Mouse (Mus musculus) ovary, adult 18-20 months (tissue): ENCODE measurements around the gene Plekhg1.

Source experiments
- DNase-seq: peaks from one replicate; pipeline ENCODE4 v3.0.0; 2022; ENCODE audit warnings: low spot score, mixed read lengths

Gene Plekhg1

DNA sequence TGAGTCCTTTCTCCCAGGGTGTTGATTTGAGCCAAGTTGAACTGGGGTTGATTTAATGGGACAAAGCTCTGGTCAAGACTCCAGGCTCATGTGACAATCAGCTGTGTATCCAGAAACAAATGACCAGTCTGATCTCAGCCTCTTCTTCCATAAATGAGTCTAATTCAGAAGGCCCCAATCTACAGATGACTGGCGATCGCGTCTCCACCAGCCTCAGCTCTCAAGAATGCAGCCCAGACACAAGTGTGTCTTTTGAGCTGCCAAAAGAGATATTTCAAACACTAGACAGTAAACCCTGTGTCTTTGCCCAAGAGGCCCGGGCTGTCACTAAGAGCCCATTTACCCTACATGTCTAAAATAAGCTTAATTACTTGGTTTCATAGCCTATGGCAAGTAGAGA is 148.3 kb downstream of the Plekhg1 start:
- no peak for DNase-seq

DNA sequence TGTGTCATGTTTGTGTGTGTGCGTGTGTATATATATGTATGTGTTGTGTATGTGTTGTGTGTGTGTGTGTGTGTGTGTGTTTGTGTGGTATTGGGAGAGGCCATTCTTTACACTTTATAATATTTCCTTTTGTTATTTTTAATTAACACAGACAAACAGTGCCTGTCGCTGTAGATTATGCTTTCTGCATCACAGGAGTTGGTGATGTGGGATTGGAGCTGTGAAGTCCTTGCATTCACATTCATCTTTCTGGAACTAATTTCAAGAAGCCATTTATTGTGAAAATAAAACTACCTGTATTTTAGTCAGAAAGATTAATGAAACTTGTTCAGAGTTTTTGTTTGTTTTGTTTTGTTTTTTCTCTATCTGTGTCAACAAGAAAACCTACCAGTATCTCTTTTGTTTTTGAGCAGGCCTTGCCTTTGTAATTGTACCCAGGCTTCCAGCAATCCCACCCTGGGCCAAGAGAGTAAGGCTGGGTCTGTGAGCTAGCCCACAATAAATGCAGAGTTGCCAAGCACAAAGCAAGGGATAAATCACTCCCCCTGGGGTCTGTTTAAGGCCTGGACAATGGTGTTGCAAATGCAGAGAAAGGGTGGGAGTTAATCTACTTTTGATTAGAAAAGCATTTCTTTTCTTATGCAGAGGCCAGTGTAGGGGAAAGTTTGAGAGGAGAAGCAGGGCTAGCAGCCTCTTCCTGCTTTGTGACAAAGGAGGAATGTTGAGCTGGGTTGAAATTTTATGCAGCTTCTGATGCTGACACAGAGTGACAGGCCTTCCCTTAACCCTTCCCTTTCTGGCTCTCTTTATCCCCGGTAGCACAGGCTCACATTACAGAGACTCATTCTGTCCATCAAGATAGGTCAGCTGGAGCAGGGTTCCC is 151.5 kb downstream of the Plekhg1 start:
- DNase-seq: no peak

DNA sequence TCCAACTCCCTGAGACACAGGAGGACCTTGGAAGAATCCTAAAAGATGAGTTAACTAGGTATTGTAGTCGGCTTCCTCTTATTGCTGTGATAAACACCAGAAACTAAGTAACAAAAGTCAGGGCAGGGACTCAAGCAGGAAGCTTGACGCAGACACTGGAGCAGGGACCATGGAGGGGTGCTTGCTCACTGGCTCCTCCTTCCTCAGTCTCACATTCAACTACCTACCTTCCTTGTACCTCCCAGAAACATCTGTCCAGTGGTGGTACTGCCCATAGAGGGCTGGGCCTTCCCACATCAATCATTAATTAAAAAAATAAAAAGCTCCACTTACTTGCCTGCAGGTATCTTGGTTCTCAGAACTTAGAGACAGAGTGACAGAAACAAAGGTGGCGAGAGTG is 152.2 kb downstream of the Plekhg1 start:
- DNase-seq: no peak

DNA sequence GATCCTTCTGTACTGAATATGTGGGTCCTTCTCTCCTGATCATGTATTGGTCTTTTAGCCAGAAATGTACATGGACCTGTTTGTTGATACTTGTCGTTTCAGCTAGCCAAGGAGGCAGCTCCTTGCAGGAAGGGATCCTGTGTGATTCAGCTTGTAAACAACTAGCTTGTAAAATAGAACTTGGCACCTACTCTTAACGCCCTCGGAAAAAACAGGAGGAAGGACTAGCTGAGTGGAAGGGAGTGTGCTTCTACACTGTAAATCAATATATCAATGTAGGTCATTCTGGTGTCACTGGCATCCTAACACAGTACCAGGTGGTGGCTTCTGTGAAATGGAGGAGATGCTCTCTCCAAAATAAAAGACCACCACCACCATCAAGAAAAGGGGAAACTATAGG is 157.9 kb downstream of the Plekhg1 start:
- no peak for DNase-seq

DNA sequence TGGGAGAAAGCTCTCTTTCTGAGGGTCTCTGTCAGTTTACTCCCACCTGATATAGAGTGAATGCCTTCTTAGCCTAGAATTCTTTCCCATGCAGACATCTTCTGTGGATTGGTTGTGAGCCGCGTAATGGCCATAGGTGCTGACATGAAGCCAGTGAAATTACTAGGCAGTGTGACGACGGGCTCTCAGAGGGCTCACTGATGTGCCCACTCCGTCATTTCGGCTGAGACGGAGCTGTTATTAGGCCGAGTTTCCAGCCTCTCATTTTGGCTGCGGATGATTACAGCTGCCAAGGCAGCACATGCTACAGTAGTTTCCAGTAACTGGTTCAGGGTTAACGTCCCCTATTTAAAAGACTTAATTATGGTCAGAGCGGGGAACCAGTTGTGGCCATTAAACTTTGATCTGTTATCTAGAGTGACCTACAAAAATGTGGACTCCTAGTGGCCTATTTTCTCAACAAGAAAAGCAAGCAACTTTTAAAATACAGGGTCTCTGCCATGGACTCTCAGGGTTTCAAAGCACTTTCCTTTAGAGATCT is 160.3 kb downstream of the Plekhg1 start:
- DNase-seq: no peak

DNA sequence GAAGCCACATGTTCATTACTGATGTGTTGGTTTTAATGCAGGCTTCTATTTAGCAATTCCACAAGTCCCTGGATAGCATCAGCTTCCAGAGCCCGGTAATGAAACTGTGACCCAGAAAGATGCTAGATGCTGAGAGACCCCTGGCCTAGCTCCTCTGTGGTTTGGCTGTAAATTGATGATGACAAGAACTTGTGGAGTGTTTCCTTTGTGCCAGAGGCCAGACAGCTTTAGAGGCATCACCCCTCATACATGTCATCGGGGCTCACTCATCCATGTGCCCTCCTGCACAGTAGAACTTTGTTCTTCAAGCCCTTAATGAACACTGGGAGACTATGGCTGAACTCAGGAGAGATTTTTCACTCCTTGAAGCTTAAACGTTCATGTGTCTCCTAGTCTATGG is 165.6 kb downstream of the Plekhg1 start:
- no peak for DNase-seq

DNA sequence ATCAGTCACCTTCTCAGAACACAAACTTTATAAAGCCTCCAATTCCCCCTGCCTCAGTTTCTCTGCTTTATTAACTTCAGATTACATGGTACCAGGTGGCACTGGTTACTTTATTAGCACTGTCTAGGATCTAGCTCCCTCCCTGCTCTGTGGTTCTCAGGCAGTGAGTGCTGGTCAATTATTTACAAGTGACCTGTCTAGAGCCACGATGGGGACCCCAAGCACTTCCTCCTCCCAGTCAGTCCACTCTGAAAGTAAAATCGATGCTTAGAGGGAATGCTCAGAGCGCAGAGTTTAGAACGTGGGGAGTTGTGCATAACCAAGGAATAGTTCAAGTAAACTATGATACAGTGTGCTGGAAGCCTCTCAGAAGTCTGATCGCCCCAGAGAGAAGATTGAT is 173.9 kb downstream of the Plekhg1 start:
- DNase-seq: no peak

DNA sequence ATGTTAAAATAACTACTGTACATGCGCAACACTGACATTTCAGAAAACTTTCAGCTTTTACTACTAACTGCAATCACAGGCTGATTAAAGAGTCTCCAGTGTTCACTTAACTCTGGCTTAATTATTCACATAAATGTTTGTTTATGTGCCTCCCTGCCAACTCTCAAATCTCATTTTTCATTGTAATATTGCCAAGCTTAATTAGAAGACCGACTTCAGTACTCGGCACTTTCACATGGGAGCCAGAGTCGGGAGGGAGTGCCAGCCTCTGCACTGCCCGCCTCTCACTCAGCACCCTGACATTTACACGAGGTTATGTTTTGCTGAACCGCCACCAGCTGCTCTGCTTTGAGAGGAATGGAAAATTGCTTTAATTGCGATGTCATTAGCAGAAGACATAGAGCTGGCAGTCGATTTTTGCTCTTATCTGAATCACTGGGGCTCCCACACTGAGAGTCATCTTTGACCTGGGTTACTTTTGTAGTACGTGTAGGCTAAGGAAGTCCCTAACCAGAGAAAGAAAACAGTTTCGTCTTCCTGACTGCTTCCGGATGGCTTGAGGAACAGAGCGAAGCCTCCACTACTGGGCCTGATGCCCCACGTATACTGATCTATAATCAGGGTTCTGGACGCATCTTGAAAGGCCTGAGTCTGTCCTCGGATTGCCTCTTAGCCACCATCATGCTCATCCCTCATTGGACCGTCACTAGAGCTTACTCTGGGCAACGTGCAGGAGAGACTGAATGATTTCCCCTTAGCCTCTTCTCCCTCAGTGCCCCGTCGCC is 180.4 kb downstream of the Plekhg1 start:
- no peak for DNase-seq

DNA sequence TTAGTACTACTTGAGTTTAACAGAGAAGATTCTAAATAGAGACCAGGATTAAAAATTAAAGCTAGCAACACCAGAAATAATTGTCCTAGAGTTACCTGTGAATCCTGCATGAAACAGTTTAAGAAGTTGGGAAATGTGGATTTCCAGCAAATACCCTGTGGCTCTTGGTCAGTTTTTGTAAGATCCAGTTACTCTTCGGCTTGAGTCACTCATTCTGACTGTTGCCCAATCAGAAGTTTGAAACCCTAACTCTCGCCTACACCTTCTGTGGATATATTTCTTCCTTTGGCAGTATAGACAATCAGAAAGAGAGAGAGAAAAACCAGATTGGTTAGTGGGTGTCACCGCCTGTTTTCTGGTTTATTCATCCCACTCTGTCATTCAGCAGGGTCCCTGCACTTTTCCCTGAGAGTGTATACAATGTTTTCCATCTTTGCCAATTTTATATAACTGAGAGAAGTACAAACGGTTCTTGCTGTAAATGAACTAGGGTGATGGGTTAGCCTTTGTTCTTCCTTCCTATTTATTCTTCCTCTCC is 187.9 kb downstream of the Plekhg1 start:
- no peak for DNase-seq

DNA sequence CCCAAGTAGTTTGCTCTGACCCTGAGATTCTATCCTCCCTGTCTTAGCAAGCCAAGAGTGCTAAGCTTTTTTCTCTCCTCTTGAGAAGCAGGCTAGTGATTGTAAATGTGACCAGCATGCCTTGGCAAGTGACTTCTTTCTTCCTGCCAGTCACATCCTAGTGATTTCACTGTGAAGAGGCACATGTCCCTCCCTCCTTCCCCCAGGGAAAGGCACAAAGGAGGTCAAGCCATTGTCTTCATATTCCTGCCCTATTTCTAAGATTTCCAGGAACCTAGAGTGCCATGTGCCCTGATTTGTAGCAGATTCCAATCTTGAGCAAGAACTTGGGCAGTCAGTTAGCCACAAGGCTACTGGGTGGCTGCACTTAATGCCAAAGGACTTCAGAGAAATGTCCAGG is 191.7 kb downstream of the Plekhg1 start:
- no peak for DNase-seq

DNA sequence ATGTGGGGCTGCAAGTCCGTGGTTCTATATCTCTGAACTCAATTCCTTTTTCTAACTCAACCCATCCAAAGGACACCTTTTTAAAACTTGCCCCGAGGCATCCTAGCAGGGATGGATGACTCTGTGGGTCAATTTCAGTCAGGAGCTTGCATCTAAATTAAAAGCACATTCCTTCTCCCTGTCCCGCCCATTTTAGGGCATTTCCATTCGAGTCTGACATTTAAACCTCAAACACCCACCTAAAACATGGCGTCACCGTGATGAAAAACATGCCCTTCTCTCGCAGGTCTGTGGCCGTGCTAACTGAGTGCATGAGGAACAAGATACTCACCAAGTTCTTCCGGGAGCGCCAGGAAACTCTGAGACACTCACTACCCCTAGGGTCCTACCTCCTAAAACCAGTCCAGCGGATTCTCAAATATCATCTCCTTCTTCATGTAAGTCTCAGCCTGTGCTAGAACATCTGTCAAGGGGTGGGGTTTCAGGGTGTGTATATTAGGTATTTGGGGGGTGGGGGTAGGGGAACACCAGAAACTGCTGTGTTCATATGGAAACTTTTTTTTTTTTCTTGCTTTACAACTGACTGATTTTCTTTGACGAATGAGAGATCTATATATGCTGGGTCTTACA is 193.3 kb downstream of the Plekhg1 start:
- no peak for DNase-seq

DNA sequence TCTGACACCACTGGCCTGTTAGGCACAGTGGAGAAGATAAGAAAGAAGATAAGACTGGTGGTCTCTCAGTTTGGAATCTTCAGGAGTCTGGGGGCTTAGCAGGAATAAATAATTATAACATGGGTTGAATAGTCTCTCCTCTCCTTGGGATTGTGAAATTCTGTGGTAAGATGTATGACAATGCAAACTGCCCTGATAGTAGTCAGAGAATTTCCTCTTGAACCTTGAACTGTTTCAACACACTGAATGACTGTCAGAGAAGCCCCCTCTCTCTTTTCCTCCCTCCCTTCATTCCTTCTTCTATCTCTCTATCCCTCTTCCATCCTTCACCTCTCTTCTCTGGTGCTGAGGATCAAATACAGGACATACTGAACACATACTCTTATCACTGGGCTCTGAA is 196.7 kb downstream of the Plekhg1 start:
- no peak for DNase-seq

DNA sequence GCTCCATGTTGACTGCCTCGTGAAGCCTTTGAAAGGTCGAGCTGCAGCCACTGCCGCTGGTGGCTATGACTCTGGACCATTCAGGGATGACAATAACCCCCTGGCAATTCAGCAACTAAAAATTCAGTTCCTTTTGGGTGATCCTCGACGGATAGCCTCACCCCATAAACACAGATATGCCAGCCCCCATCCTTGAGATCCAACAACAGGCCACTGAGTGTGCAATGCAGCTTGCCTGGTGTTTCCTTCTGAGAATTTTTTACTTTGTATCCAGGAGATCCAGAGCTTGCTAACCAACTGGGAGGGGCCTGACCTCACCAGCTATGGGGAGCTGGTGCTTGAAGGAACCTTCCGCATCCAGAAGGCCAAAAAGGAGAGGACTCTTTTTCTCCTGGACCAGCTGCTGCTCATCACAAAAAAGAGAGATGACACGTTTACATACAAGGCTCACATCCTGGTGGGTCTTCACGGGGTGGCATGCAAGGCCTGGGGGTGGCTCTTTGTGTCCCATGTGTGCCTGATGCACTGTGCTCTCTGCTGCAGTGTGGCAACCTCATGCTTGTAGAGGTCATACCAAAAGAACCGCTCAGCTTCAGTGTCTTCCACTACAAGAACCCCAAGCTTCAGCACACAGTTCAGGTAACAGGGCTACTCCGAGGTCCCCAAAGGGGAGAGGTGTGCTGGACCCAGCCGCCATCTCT is 199.9 kb downstream of the Plekhg1 start:
- no peak for DNase-seq

DNA sequence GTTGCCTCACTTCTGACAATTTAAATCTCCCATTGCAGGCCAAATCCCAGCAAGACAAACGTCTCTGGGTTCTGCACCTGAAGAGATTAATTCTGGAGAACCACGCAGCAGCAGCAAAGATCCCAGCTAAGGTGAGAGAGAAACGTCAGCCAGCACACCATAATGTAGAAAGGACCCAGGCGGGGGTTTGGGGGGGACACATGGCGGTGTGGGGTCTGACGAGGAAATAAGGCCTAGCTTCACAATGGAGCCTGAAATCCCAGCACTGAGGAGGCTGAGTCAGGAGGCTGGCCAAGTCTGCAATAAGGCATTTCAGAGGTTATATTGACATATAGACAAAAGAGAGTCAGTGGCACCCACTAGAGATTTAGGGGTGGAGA is 200.4 kb downstream of the Plekhg1 start:
- no peak for DNase-seq

DNA sequence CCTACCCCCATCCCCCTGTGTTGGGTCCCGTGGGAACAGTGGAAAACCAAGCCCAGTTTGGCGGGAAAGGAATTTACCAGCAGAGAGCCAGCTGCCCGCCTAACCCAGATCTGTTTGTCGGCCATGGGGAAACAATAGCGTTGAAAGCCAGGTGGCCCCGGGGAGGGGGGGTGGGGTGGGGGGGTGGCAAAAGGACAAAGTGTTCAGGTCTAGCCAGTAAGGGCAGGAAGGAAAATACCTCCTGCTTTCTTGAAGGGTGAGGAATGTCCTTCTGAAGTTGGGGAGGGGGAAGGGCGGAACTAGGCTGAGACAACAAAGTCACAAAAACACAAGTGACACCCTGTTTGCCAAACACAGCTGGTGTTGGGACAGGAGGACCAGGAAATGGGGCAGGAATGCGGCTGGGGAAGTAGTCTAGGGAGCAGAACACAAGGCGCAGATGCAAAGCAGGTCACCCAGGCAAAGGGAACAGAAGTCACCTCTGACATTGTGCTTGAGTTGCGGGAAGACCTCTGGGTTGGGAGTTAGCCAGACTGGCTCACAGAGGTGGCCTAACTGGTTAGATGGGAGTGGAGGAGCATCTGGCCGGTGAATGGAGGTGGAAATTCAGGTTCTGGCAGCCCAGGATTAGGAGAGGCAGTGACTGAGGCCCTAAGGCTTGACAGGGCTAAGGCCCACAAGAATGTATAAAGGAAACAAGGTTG is 201.0 kb downstream of the Plekhg1 start:
- DNase-seq: no peak

DNA sequence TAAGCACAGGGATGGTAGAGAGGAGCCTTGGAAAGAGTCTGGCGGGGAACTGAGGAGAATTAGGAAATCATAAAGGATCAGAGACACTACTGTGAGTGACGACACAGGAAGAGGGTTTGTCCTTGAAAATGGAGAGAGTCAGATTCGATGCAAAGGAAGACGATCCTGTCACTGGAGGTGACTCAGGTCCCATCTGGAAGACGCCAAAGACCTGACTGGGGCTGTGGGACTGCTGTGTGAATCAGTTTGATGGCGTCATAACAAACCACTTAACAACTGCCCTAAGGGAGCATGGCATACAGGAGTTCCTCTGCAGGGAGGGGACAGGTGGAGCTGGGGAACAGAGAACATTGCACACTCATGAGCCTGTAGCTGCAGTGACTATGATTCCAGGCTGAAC is 202.1 kb downstream of the Plekhg1 start:
- DNase-seq: no peak

DNA sequence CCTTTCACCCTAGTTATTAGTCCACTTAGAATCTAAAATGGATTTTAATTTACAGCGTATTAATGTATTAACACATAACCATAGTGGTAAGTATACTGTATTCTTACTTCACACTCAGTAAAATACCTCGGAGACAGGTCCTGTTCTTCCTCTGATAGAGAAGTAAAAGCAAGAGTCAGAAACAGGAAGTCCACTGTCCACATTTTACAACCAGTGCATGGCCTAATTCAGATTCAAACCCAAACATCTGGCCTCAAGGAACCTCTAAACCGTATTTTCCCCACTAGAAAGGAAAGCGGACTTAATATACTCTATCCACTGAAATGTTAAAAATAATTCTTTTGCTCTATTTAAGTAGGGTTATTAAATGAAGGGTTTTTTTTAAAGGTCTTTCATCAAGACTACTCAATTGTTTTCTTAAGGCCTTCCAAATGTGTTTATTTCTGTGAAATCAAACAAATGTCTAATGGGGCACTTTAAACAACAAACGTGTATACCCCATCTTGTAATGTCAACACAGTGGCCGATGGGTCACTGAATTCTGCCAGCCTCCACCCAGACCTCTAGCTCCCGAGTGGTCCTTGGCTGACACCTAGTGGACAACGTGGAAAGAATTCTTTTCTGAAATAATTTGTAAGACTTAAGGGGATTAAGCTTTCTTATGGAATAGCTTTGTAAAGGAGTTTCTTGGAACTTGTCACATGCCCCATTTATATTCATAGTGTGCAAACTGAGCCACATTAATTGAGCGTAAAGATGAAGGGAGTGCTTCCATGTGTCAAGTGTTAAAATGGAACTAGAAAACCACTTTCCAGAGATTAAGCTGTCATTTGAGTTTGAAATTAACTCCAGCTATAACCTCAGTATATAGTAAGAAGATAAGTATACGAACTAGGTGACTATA is 203.6 kb downstream of the Plekhg1 start:
- peak; percentile 19 for DNase-seq

DNA sequence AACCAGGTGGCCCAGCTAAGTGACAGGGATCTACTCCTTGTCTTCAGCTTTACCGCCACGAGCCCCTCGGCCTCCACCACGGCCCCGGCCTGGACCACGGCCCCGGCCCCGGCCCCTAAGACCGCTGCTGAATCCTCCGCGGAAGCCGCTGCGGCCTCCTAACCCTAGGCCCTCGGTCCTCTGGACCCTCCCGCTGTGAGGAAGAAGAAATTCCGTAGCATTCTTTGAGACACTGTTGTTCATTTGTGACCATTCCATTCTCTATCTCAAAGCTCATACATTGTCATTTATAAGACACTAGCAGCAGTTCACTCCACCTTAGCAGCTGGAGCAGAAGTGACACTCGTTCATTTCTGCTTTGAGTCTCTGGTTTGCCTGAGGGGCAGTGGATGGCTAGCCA is 206.7 kb downstream of the Plekhg1 start:
- DNase-seq: no peak

DNA sequence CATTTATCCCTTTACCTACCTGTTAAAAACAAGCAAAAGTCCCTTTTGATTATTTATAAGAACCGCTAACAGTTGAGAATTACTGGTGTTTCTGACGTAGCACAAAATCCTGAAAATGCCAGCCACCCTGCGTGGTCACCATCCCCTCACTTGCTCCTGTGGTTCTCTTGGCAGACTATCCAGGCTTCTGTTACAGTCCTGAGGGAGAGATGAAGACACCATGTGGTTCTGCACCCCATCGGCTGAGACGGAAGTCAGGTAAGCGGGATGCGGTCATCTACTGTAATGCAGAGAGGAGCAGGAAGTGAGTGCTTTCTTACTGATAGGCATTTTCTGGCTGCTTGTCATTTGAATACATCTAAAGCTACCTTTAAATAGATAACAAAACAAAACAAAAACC is 207.2 kb downstream of the Plekhg1 start:
- DNase-seq: no peak

DNA sequence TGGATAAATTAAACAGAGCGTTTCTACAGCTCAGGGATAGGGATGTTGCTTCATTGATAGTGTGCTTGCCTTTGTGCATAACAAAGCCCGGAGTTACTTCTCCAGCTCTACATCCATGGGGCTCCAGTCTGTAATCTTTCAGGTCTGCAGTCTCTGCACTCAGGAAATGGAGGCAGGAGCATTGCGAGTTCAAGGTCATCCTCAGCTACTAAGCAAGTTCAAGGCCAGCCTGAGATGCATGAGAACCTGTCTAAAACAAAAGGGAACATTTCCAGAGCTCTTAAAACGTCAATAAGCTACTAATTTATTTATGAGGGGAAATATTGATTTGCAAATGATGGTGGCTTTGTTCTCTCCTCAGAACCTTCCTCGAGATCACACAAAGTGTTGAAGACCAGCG is 209.1 kb downstream of the Plekhg1 start:
- DNase-seq: no peak
